Mouse (Mus musculus) brain, embryonic 14.5 days (tissue): Measurements from ENCODE around the gene Ccnd2.

Experiments
- CTCF ChIP-seq: fragments of 200-500 bp; IDR thresholded peaks from 2 replicates; pipeline ENCODE4 v1.5.1; 2012; ENCODE audit warnings: inconsistent platforms, mild to moderate bottlenecking, moderate library complexity, borderline replicate concordance; ENCODE audit not compliant: insufficient read depth, insufficient read length; ENCODE audit errors: extremely low read depth
- POLR2A ChIP-seq: fragments of 200-500 bp; IDR thresholded peaks from 2 replicates; pipeline ENCODE4 v1.6.1; 2012; ENCODE audit warnings: mild to moderate bottlenecking, inconsistent platforms, borderline replicate concordance; ENCODE audit not compliant: poor library complexity, insufficient read depth, insufficient read length, severe bottlenecking; ENCODE audit errors: extremely low read depth

DNA sequence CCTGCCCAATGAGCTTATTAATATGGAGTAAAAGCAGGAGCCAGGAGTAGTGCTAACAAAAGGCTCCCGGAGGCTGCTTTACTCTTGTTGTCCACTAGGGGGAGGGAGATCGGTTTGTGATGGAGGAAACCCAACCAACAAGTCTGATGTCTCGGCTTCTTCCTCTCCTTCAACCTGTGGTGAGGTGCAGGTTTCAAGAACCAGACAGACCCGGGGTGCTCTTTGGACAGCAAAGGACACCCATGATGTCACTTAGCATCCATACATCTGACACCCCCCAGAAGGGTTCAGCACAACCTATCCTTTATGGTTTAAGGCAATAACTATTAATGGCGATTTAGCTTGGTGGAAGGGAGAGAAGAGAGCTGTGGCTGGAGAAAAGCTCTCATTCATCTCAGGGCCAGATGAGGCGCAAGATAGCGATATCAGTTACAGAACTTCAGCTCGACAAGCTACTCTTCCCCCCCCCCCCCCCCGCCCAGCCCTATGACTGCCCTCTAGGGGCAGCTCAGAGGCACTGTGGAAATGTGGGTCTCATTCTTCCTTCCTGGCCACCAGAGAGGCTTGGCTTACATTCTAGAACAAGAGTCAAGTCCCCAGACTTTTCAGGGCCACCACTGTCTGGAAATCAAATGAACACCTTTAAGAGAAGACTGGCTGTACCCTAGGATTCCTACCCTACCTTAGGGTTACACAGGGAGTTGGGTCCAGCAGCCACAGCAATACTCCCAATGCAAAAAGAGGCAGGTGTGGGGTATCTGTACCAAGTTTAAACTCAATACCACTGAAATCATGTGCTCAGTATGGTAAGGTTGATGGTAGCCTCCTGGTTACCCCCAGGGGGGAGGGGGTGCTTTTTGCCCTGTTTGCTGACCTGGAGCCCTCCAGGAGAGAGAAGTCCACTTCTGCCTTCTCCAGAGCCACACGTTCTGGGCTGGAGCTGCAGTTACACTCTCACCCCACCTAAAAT lies 9.6 kb downstream of the Ccnd2 start:
- TF ChIP-seq CTCF (peak; percentile 82), POLR2A (no peak)
